ENCODE assay signal across 8 mouse cellular contexts in the genomic region with DNA sequence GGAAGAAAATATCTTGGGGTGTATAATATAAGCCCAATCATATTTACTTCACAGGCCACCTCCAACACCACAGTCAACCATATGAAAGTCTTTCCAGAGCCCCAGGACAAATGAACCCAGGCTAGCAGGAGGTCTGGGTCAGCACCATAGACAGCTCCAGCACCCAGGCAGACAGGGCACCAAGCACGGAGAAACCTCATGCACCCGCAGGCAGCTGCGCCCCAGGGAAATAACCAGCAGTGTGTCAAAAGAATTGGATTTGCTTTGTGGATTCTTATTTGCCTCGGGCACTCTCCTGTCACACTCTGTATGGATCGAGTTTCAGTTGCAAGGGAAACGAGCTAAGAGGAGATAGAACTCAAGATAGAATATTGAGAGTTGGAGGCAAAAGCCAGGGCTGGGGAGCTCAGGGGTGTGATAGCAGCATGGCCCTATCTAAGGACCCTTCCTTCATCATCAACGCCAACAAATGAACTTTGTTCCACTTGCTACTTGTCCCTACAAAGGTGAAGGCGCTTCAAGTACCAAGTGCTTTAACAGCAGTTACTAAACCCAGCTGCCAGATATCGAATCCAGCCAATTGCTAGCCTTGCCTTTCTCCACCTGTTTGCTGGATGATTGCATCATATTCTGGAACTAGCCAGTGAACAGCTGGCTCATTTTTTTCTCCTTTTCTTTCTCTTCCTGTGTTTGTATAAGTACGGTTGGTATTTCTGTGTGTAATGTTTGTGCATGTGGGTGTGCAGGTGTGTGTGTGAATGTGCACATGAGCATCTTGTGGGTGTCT. TPM values are rescaled to one million over a fixed set of nuclear protein-coding genes. Genes with fewer than 3 reads are reported as not detected.
DNase-seq lines count a peak whose midpoint lies in the region; ATAC-seq lines count a peak whose summit lies in the region.

No protein-coding gene starts in this region.

- no peaks in the 10 kb centered on the region for H3K36me3 ChIP-seq in midbrain, embryonic 16.5 days (ENCODE audit: control insufficient read depth, insufficient read depth, low read length)

- no peak overlapping the region for H3K9ac ChIP-seq in midbrain, embryonic 16.5 days (ENCODE audit: low read depth, low read length)

- H3K4me2 ChIP-seq in midbrain, embryonic 16.5 days (ENCODE audit: low read length) = no peak overlapping the region

- no peak overlapping the region for H3K4me3 ChIP-seq in midbrain, embryonic 16.5 days (ENCODE audit: low read depth, low read length)

- WGBS in midbrain, embryonic 16.5 days = 37% methylated on average over 10 of the region's 10 CpGs

- peaks cover 8% of the 10 kb centered on the region; the same call in 1 of the 2 replicates for H3K4me1 ChIP-seq in midbrain, embryonic 16.5 days (ENCODE audit: control insufficient read depth, insufficient read depth, low read length)

- no peaks in the 10 kb centered on the region for H3K9me3 ChIP-seq in midbrain, embryonic 16.5 days (replicated peaks; ENCODE audit: control insufficient read depth, low read length, poor library complexity, severe bottlenecking)

- ATAC-seq in midbrain, embryonic 16.5 days = peak; percentile 30; the same call in 1 of the 2 replicates

- H3K27ac ChIP-seq in midbrain, embryonic 16.5 days (ENCODE audit: low read length) = no peak overlapping the region

- intact Hi-C loops in left cerebral cortex, postnatal 4 days (cut with DNase I) = no loop called here

- H3K27me3 ChIP-seq in midbrain, embryonic 16.5 days (ENCODE audit: control insufficient read depth, insufficient read depth, low read depth, low read length) = no peaks in the 10 kb centered on the region

- DNase-seq in kidney, adult 18-20 months = peak; percentile 11
- no peak for DNase-seq in kidney, adult 11 months
- DNase-seq in Muller cell, postnatal 12 days (ENCODE audit: inconsistent ontology term) = peak; percentile 45
- DNase-seq in embryo, embryonic 10.5 days (ENCODE audit: low spot score) = peak; percentile 50
- no peak for DNase-seq in right cerebral cortex, postnatal 25 days
- DNase-seq in left cerebral cortex, postnatal 4 days = no peak
- DNase-seq in thymus, postnatal 25 days = no peak

RNA-seq across cellular contexts. Expression of gene Drd5, which starts 27.7 kb away (rescaled TPM):
- 0.82 and 0.90 TPM in 2 replicates for polyA plus RNA-seq in midbrain, embryonic 16.5 days (2015; fragmentation: Nextera tagmentation; extraction: Ambion mirVana)
- 1 to 10 TPM; 1.3 to 1.4 TPM for total RNA-seq in left cerebral cortex, postnatal 4 days (2021)

Comparison
In these comparisons a context has a peak if more than half of its experiments do, and no peak if none do; other contexts are left out.
1. DNase-seq: peak in kidney, adult 18-20 months (single experiment), Muller cell, postnatal 12 days (single experiment) and embryo, embryonic 10.5 days (single experiment); none in kidney, adult 11 months (single experiment), right cerebral cortex, postnatal 25 days (single experiment), left cerebral cortex, postnatal 4 days (single experiment) and thymus, postnatal 25 days (single experiment).